Mouse (Mus musculus): ENCODE measurements around the gene Dpep1.
A peak's percentile ranks its signal among the peaks of the same experiment; 100 is the strongest.
"Not testable (repeated sequence)": the region's sequence is repeated elsewhere in the genome, so short reads cannot be mapped to it uniquely, and the experiment has no call there.

Gene Dpep1

GRCm38 (mm10) chr8:123185566-123186409, at the start of gene Dpep1:
Gene Dpep1 (plus strand): TSS chr8:123186242.
- no peak for DNase-seq (ENCODE audit: low spot score)

GRCm38 (mm10) chr8:123136287-123136686, 49.8 kb upstream of the Dpep1 start:
- DNase-seq (ENCODE audit: low spot score) = no peak

GRCm38 (mm10) chr8:123137645-123138077, 48.4 kb upstream of the Dpep1 start:
- no peak for DNase-seq (ENCODE audit: low spot score)

GRCm38 (mm10) chr8:123138741-123139140, 47.3 kb upstream of the Dpep1 start:
- DNase-seq (ENCODE audit: low spot score) = no peak

- DNase-seq (ENCODE audit: low spot score) = no peak
Measured at GRCm38 (mm10) chr8:123141741-123142462, 44.1 kb upstream of the Dpep1 start.

- no peak for DNase-seq (ENCODE audit: low spot score)
Measured at GRCm38 (mm10) chr8:123145279-123145678, 40.8 kb upstream of the Dpep1 start.

- no peak for DNase-seq (ENCODE audit: low spot score)
Measured at GRCm38 (mm10) chr8:123146390-123146789, 39.7 kb upstream of the Dpep1 start.

GRCm38 (mm10) chr8:123150737-123151171, 35.3 kb upstream of the Dpep1 start:
- DNase-seq (ENCODE audit: low spot score) = no peak

GRCm38 (mm10) chr8:123155177-123155576, 30.9 kb upstream of the Dpep1 start:
- DNase-seq (ENCODE audit: low spot score) = no peak

- DNase-seq (ENCODE audit: low spot score) = no peak
Measured at GRCm38 (mm10) chr8:123156070-123156773, 29.8 kb upstream of the Dpep1 start.

GRCm38 (mm10) chr8:123157888-123158465, 28.1 kb upstream of the Dpep1 start, which contains the start of gene Sult5a1:
Gene Sult5a1 (minus strand): TSS chr8:123158315.
- DNase-seq (ENCODE audit: low spot score) = no peak

- DNase-seq (ENCODE audit: low spot score) = no peak
Measured at GRCm38 (mm10) chr8:123181391-123181790, 4.7 kb upstream of the Dpep1 start.

- DNase-seq (ENCODE audit: low spot score) = no peak
Measured at GRCm38 (mm10) chr8:123188006-123188405, 2.0 kb downstream of the Dpep1 start.

GRCm38 (mm10) chr8:123188841-123189240, 2.8 kb downstream of the Dpep1 start:
- no peak for DNase-seq (ENCODE audit: low spot score)

- peak; percentile 30 for DNase-seq (ENCODE audit: low spot score)
Measured at GRCm38 (mm10) chr8:123190678-123191077, 4.6 kb downstream of the Dpep1 start.

- no peak for DNase-seq (ENCODE audit: low spot score)
Measured at GRCm38 (mm10) chr8:123191908-123192307, 5.9 kb downstream of the Dpep1 start.

- DNase-seq (ENCODE audit: low spot score) = no peak
Measured at GRCm38 (mm10) chr8:123193771-123194170, 7.7 kb downstream of the Dpep1 start.

GRCm38 (mm10) chr8:123197016-123197415, 11.0 kb downstream of the Dpep1 start:
- not testable (repeated sequence) for DNase-seq (ENCODE audit: low spot score)

- DNase-seq (ENCODE audit: low spot score) = no peak
Measured at GRCm38 (mm10) chr8:123199864-123200263, 13.8 kb downstream of the Dpep1 start.

- DNase-seq (ENCODE audit: low spot score) = peak; percentile 31
Measured at GRCm38 (mm10) chr8:123202288-123202687, 16.2 kb downstream of the Dpep1 start.

GRCm38 (mm10) chr8:123203571-123203970, 17.5 kb downstream of the Dpep1 start:
- no peak for DNase-seq (ENCODE audit: low spot score)

GRCm38 (mm10) chr8:123211876-123212275, 25.8 kb downstream of the Dpep1 start:
- DNase-seq (ENCODE audit: low spot score) = no peak

Measured in urinary bladder, postnatal 10 days (tissue).